Comparison of ENCODE assay signal across 1 mouse cellular context in the genomic region with DNA sequence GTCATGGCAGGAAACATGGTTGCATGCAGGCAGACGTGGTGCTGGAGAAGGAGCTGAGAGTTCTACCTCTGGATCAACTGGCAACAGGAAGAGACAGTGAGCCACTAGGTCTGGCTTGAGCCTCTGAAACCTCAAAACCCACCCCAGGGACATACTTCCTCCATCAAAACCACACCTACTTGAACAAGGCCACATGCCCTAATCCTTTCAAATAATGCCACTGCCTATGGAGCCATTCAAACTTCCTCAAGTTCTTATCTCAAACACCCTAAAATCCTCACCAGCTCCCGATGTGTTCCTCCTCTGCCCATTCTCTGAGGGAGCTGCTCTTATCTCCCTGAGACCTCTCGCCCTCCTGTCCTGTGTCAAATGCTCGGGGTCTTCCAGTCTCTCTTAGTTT.
TF ChIP-seq lines count a peak whose summit lies in the region.

No protein-coding gene starts in this region.

TF ChIP-seq in MEL, 35 proteins besides CTCF, POLR2A, EP300 and RAD21 (continued from another document):
- TF ChIP-seq ZMIZ1 (IDR thresholded peaks at IDR 0.05; ENCODE audit: low read depth, low read length), result no peak
- no peak for TF ChIP-seq ELF1 (IDR thresholded peaks at IDR 0.05; ENCODE audit: low read depth, low read length)
